In the genomic region with DNA sequence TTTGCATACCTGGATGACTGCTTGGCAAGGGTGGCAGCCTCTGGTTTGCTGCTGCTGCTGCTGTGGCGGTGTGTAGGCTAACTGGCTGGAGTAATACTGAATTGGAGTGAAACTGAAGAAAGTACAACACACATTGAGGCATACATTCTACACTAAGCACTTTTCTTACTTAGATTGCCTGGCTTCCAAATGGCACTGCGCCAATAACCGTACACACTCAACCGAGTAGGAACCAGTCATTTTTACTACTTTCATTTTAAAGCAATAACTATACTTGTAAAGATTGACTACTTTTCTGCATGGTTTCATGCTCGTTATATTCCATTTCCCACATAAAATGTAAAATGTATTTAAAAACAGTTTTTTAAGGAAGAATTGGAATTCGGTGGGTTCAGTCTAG, we compare ENCODE assay signal across 17 mouse cellular contexts. TPM values are rescaled to one million over a fixed set of nuclear protein-coding genes. Genes with fewer than 3 reads are reported as not detected.
DNase-seq lines count a peak whose midpoint lies in the region; ATAC-seq and TF ChIP-seq lines count a peak whose summit lies in the region.
"Had no signal": no experiment of that assay in that cellular context is flagged by ENCODE, and none has a peak within 500 bp of the region (broad histone marks: within the 10 kb centered on the region; RNA-seq: fewer than 3 reads in every experiment).

No protein-coding gene starts in this region.

- H3K4me1 ChIP-seq in kidney, embryonic 15.5 days, result no peaks in the 10 kb centered on the region
- H3K4me1 ChIP-seq in intestine, embryonic 16.5 days (ENCODE audit: control insufficient read depth, insufficient read depth, low read length), result no peaks in the 10 kb centered on the region
- H3K4me1 ChIP-seq: hindbrain, embryonic 13.5 days; intestine, embryonic 15.5 days; neural tube, embryonic 12.5 days had no signal

- H3K27me3 ChIP-seq in kidney, embryonic 15.5 days, result no peaks in the 10 kb centered on the region
- no peaks in the 10 kb centered on the region for H3K27me3 ChIP-seq in myocyte (ENCODE audit: control insufficient read depth, insufficient read depth, insufficient read length)
- H3K27me3 ChIP-seq in intestine, embryonic 16.5 days (replicated peaks; ENCODE audit: control insufficient read depth, insufficient read depth, low read length), result no peaks in the 10 kb centered on the region
- H3K27me3 ChIP-seq: hindbrain, embryonic 13.5 days; intestine, embryonic 15.5 days; neural tube, embryonic 12.5 days had no signal

- H3K36me3 ChIP-seq in kidney, embryonic 15.5 days, result peaks cover 84% of the 10 kb centered on the region
- peaks cover 40% of the 10 kb centered on the region for H3K36me3 ChIP-seq in myocyte (ENCODE audit: control insufficient read depth, insufficient read depth)
- H3K36me3 ChIP-seq in intestine, embryonic 16.5 days (ENCODE audit: control insufficient read depth, insufficient read depth, low read length), result peaks cover 12% of the 10 kb centered on the region; the same call in 1 of the 2 replicates

- no peak for ATAC-seq in kidney, embryonic 15.5 days (replicated peaks; ENCODE audit: low FRiP score)
- no peak for ATAC-seq in intestine, embryonic 16.5 days
- ATAC-seq: forebrain, embryonic 14.5 days; intestine, embryonic 15.5 days; midbrain, embryonic 16.5 days had no signal

- H3ac ChIP-seq in myocyte (ENCODE audit: control insufficient read depth, insufficient read length), result no peak overlapping the region

- no peak overlapping the region for H3K4me2 ChIP-seq in kidney, embryonic 15.5 days
- no peak overlapping the region for H3K4me2 ChIP-seq in myocyte (ENCODE audit: low read depth)
- H3K4me2 ChIP-seq in intestine, embryonic 16.5 days (ENCODE audit: low read depth, low read length), result no peak overlapping the region
- H3K4me2 ChIP-seq: hindbrain, embryonic 13.5 days; intestine, embryonic 15.5 days; neural tube, embryonic 12.5 days had no signal

- no peak overlapping the region for H3K27ac ChIP-seq in kidney, embryonic 15.5 days
- H3K27ac ChIP-seq in intestine, embryonic 16.5 days (ENCODE audit: low read length), result no peak overlapping the region
- H3K27ac ChIP-seq: hindbrain, embryonic 13.5 days; intestine, embryonic 15.5 days; neural tube, embryonic 12.5 days had no signal

- no peak overlapping the region for H3K4me3 ChIP-seq in kidney, embryonic 15.5 days (replicated peaks)
- H3K4me3 ChIP-seq in myocyte, result no peak overlapping the region
- H3K4me3 ChIP-seq in intestine, embryonic 16.5 days (ENCODE audit: low read length), result no peak overlapping the region
- H3K4me3 ChIP-seq: hindbrain, embryonic 13.5 days; intestine, embryonic 15.5 days; neural tube, embryonic 12.5 days had no signal

- H3K9ac ChIP-seq in kidney, embryonic 15.5 days, result no peak overlapping the region
- no peak overlapping the region for H3K9ac ChIP-seq in intestine, embryonic 16.5 days (ENCODE audit: low read depth, low read length)
- H3K9ac ChIP-seq: hindbrain, embryonic 13.5 days; intestine, embryonic 15.5 days; neural tube, embryonic 12.5 days had no signal

- WGBS in kidney, embryonic 15.5 days, result 86% methylated on average over 6 of the region's 6 CpGs
- 81% methylated on average over 6 of the region's 6 CpGs for whole genome bisulfite sequencing in intestine, embryonic 16.5 days

- no peaks in the 10 kb centered on the region for H3K79me2 ChIP-seq in myocyte (ENCODE audit: control insufficient read depth, insufficient read depth)

- no peak for TF ChIP-seq POLR2A in myocyte (IDR thresholded peaks at IDR 0.05; ENCODE audit: insufficient read length, low read depth)

- DNase-seq in adrenal gland, postnatal 14 days, result peak; percentile 17
- DNase-seq in adrenal gland, adult 8-10 months, result no peak
- peak; percentile 48 to 49 for DNase-seq in kidney, postnatal 25 days
- peak; percentile 25 for DNase-seq in right cerebral cortex, adult 18-20 months
- no peak for DNase-seq in right cerebral cortex, postnatal 36 days (ENCODE audit: low spot score in 2 of 2)
- DNase-seq: cerebellum, adult 11-12 months; layer of hippocampus, postnatal 36 days; lung, adult 18-20 months; thymus, postnatal 36 days had no signal

- no peaks in the 10 kb centered on the region for H3K9me3 ChIP-seq in kidney, embryonic 15.5 days (replicated peaks)
- no peaks in the 10 kb centered on the region for H3K9me3 ChIP-seq in intestine, embryonic 16.5 days (ENCODE audit: control insufficient read depth, low read length)
- H3K9me3 ChIP-seq: hindbrain, embryonic 13.5 days; intestine, embryonic 15.5 days; neural tube, embryonic 12.5 days had no signal

TF ChIP-seq in myocyte, 11 proteins besides CTCF, POLR2A, EP300 and RAD21:
- TF ChIP-seq E2F4 (IDR thresholded peaks at IDR 0.05; ENCODE audit: insufficient read depth) (no peak), REST (IDR thresholded peaks at IDR 0.05; ENCODE audit: insufficient read depth, insufficient read length) (no peak), POLR2AphosphoS2 (IDR thresholded peaks at IDR 0.05; ENCODE audit: insufficient read length, low read depth) (peak; percentile 20), SRF (IDR thresholded peaks at IDR 0.05; ENCODE audit: control insufficient read depth, insufficient read length, low read depth) (no peak)

RNA-seq across cellular contexts. Expression of gene Cox11, which starts 11.8 kb away (rescaled TPM):
- total RNA-seq in adrenal gland, postnatal 14 days (2021), result 23.4 and 26.0 TPM in 2 replicates
- total RNA-seq in adrenal gland, adult 8-10 months (2022), result 10 to 100 TPM; 15.9 to 22.4 (median 17.8) TPM
- polyA plus RNA-seq in kidney, embryonic 15.5 days (2015; fragmentation: Nextera tagmentation; extraction: Ambion mirVana), result 37.5 and 38.5 TPM in 2 replicates
- 12.4 TPM for polyA plus RNA-seq in myocyte (2012; fragmentation: generic; extraction: Trizol)
- 24.2 and 25.9 TPM in 2 replicates for polyA plus RNA-seq in intestine, embryonic 16.5 days (2015; fragmentation: Nextera tagmentation; extraction: Ambion mirVana)

RNA-seq across cellular contexts. Expression of gene Stxbp4, which starts 11.9 kb away (rescaled TPM):
- total RNA-seq in adrenal gland, postnatal 14 days (2021), result 7.4 and 8.7 TPM in 2 replicates
- total RNA-seq in adrenal gland, adult 8-10 months (2022), result 10 to 100 TPM; 12.1 to 20.6 (median 16.2) TPM
- polyA plus RNA-seq in kidney, embryonic 15.5 days (2015; fragmentation: Nextera tagmentation; extraction: Ambion mirVana), result 26.9 and 28.0 TPM in 2 replicates
- 2.9 TPM for polyA plus RNA-seq in myocyte (2012; fragmentation: generic; extraction: Trizol)
- polyA plus RNA-seq in intestine, embryonic 16.5 days (2015; fragmentation: Nextera tagmentation; extraction: Ambion mirVana), result 9.4 and 11.5 TPM in 2 replicates

RNA-seq across cellular contexts. Expression of gene Tom1l1, which starts 38.4 kb away (rescaled TPM):
- 39.5 and 46.0 TPM in 2 replicates for total RNA-seq in adrenal gland, postnatal 14 days (2021)
- total RNA-seq in adrenal gland, adult 8-10 months (2022), result 10 to 100 TPM; 27.6 to 62.7 (median 44.1) TPM
- polyA plus RNA-seq in kidney, embryonic 15.5 days (2015; fragmentation: Nextera tagmentation; extraction: Ambion mirVana), result 36.0 and 39.3 TPM in 2 replicates
- polyA plus RNA-seq in myocyte (2012; fragmentation: generic; extraction: Trizol), result 2.7 TPM
- 65.6 and 67.6 TPM in 2 replicates for polyA plus RNA-seq in intestine, embryonic 16.5 days (2015; fragmentation: Nextera tagmentation; extraction: Ambion mirVana)

Comparison
In these comparisons a context has a peak if more than half of its experiments do, and no peak if none do; other contexts are left out.
1. DNase-seq: peak in adrenal gland, postnatal 14 days (single experiment), kidney, postnatal 25 days (2 of 2) and right cerebral cortex, adult 18-20 months (single experiment); none in adrenal gland, adult 8-10 months (single experiment) and right cerebral cortex, postnatal 36 days (0 of 2).
2. RNA of gene Tom1l1, which starts 38.4 kb away (polyA plus RNA-seq): 65.6 to 67.6 TPM in intestine, embryonic 16.5 days and 36.0 to 39.3 TPM in kidney, embryonic 15.5 days; 2.7 TPM in myocyte (single experiment); every median in the first group is over 10 times any median in the second.